Mouse (Mus musculus) frontal cortex, postnatal 10 days (tissue): Measurements from ENCODE around the gene Eif2ak4.

ENCODE experiments used
- DNase-seq, 2 experiments: peaks; one replicate each; pipeline ENCODE4 v3.0.0; 2022; ENCODE audit warnings: low spot score in 2 of 2, mixed read lengths in 1 of 2

Eif2ak4 gene

DNA sequence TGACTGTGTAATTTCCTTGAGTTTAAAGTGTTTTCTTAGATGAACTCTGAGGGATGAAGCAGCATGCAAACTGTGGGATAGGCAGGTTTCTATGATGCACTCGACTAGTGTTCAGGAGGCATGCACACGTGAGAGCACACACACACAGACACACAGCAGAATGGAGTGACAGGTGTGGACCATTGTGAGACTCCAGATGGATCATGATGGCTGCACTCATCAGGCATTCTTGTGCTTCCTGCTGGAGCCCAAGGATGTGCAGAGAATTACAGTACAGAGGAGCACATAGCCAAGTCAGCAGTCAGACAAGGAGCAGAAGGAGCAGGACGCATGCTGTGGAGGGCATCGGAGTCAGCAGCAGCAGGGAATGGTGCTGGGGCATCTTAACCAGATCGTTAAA is 15.9 kb downstream of the Eif2ak4 start:
- no peak for DNase-seq

DNA sequence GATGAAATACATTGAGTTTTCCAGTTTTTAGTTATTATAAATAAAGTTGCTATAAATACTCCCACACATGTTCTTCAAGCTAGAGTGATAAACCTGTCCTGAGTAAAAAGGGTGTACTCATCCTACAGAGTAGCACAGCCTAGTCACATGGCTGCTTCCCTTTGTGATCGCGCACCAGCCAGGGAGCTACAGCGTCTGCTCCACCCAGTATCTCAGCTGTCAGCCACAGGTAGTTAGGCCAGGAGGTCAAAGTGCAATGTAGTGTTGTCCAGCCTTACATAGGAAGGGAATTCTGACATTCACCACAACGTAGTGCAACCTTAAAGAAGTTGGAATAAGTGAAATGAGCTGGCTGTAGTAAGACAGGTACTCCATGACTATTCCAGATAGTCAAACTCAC is 17.1 kb downstream of the Eif2ak4 start:
- no peak for DNase-seq

DNA sequence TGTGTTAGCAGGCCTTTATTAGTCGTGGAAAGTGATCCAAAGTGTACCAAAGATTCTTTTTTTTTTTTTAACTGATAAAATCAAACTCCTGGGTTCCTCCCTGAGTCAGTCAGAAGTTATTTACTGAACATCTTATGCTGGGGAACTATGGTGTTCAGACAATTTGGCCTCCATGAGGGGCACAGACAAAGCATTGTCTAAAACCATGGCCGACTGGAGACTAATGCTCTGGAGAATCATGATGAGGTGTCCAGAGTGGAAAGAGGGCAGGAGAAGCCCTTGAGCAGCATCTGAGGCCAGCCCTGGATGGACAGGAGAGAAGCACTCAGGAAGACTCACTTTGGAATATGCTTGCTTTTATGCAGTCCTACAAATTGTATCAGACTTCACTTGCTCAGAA is 18.4 kb downstream of the Eif2ak4 start:
- DNase-seq, result no peak

- no peak for DNase-seq
Measured at GRCm38 (mm10) chr2:118408336-118408895, 20.0 kb downstream of the Eif2ak4 start.

DNA sequence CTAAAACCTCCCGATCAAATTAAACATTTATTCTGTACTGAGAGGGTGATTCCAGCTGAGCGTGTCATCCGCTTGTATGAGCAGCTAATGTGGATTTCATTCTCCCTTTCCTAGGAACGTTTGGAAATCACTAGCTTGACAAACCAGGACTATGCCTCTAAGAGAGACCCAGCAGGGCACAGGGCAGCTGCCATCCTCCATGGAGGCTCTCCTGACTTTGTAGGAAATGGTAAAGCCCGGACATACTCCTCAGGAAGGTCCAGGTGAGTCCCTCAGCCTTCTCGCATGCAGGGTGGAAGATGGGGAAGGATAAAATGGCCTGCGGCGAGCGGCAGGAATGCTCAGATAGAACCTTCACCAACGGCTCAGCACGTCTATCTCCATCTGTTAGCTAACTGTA is 24.4 kb downstream of the Eif2ak4 start:
- no peak for DNase-seq

GRCm38 (mm10) chr2:118415601-118416355 is 27.4 kb downstream of the Eif2ak4 start:
- DNase-seq, result no peak

DNA sequence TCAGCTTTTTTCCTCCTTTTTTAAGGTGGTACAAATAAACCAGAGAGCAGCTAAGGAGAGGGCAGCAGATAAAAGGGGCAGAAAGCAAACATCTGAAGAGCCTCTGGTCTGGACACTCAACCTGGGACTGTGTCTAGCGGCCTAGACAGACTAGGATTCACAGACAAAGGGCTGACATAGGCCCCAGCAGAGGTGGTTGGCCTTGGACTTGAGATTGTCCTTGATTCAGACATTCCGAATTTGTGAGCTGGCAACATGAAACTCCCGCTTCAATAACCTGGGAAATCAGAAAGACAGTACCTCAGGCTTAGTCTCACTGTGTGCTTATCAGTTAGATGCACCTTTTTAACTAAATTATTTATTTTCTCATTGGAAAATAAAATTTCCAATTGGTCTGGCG is 29.7 kb downstream of the Eif2ak4 start:
- no peak for DNase-seq

DNA sequence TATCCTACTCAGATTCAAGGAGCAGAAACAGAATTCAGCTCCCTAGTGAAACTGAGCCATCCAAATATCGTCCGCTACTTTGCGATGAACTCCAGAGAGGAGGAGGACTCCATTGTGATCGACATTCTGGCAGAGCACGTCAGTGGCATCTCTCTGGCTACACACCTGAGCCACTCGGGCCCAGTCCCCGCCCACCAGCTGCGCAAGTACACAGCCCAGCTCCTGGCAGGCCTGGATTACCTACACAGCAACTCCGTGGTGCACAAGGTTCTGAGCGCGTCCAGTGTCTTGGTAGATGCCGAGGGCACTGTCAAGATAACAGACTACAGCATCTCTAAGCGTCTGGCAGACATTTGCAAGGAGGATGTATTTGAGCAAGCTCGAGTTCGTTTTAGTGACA is 33.5 kb downstream of the Eif2ak4 start:
- no peak for DNase-seq

DNA sequence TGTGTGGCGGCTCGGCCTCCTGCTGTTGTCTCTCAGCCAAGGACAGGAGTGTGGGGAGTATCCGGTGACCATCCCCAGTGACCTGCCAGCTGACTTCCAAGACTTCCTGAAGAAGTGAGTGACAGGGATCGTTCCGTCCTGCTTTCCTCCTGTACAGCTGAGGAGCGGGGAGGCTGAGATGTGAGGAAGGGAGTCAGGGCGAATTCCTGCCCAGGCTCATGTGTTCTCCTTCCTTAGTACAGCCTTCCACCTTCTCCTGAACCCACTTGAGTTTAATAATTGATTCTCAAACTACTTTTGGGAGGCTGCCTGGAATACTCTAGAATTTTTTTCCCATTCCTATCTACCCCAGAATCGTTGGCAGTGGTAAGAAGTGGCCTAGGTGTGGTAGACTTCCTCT is 34.0 kb downstream of the Eif2ak4 start:
- DNase-seq, result no peak

GRCm38 (mm10) chr2:118428296-118428695 is 39.9 kb downstream of the Eif2ak4 start:
- no peak for DNase-seq

- DNase-seq, result no peak
Measured at GRCm38 (mm10) chr2:118429297-118429696, 40.9 kb downstream of the Eif2ak4 start.

DNA sequence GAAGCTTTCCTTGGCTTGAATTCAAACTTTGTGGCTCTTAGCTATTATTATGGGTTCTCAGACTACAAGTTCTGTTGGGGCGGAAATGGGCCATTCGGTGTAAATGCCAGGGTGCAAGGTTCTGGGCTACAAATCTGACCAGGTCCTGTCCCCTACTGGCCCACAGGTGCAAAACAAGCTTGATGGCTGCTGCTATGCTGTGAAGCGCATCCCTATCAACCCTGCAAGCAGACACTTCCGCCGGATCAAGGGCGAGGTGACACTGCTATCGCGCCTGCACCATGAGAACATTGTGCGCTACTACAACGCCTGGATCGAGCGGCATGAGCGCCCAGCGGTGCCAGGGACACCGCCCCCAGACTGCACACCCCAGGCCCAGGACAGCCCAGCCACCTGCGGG is 42.2 kb downstream of the Eif2ak4 start:
- DNase-seq, result no peak

- no peak for DNase-seq
Measured at GRCm38 (mm10) chr2:118431589-118431988, 43.2 kb downstream of the Eif2ak4 start.

- no peak for DNase-seq
Measured at GRCm38 (mm10) chr2:118442172-118442571, 53.8 kb downstream of the Eif2ak4 start.

DNA sequence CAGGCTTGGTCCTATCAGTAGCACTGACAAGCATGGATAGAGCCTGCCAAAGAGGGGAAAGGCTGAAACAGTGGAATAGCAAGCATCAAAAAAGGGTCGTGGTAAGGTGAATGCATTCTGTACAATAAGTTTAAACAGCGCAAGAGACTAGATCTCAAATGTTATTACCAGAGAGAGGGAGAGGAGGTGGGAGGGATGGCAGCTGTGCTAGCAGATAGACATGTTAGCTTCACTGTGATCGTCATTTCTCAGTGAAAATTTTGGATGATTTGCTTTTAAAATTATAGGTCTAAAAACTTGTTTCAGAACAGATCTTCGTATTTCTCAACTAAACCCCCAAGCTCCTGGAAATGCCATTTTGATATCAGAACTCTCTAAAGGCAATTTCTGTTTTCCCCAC is 54.3 kb downstream of the Eif2ak4 start:
- DNase-seq, result no peak

DNA sequence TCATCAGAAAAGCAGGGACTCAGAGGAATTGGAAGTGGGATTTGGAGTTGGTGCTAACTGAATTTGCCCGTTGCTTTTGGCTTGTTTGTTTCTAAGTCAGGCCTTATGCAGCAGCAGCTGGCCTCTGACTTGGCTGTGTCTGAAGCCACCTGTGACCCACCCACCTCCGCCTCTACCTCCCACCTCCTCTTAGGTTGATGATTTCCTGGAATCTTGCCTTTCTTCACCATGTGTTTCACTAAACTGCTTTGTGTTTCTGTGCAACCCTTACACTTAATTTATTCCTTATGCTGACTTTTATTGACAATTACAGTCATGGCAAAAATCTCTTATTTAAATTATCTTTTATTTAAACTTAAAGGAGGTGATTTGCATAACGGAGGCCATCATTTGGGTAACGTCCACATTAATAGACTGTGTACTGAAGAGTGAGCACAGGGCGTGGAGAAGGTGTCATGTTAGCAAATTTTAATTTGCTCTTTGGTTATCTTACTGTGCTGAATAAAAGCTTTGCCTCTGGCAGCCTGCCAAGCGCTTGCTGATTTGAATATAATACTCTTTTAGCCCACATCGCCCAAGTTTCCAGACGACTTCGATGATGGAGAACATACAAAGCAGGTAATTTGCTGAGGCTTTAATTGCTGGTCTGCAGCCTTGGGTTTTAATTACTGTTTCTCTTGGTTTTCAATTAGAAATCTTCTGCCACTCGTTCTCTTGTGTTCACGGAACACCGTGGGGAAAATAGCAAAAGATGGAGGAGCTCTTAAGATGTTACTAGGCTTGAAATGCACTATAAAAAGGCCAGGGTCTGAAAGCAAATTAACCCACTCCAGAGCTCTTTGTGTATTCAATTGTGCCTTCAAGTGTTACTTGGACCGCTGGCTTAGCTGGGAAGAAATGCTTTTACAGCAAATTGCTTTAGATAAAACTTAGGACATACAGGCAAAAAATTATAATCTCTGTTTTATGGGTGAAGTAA is 57.6 kb downstream of the Eif2ak4 start:
- peak in 1 of 2 experiments; percentile 46 for DNase-seq

- no peak for DNase-seq
Measured at GRCm38 (mm10) chr2:118448181-118448580, 59.8 kb downstream of the Eif2ak4 start.

GRCm38 (mm10) chr2:118451056-118451455 is 62.6 kb downstream of the Eif2ak4 start:
- DNase-seq, result no peak

- no peak for DNase-seq
Measured at GRCm38 (mm10) chr2:118457029-118457428, 68.6 kb downstream of the Eif2ak4 start.

GRCm38 (mm10) chr2:118457463-118458261 is 69.2 kb downstream of the Eif2ak4 start:
- DNase-seq, result peak; percentile 44 to 54

DNA sequence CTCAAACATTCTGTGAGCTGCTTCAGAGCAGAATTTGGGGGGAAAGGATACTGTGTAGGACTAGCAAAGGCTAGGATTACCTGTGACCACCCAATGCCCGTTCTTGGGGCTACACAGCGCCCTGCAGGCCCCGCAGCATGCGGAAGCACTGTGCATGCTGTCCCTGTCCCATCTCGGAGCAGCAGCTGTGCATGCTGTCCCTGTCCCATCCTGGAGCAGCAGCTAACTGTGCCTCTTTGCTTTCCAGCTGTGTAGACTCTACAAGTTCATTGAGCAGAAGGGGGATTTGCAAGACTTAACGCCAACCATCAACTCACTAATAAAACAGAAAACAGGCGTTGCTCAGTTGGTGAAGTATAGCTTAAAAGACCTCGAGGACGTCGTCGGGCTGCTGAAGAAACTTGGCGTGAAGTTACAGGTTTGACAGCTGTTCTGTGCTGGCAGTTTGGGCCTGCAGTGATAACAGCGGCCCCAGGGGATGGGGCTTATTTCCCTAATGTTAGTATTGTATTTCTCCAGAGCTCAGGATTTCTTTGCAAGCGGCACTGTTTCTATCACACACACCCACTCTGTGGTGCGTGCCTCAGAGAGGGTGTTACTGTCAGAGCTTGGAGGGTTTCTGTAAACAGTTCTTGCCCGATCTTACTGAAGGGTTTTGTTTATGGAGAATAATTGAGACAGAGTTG is 73.2 kb downstream of the Eif2ak4 start:
- no peak for DNase-seq
